Mouse (Mus musculus) heart, postnatal 25 days (tissue): ENCODE measurements around the gene Spcs3. TPM values are rescaled to one million over a fixed set of nuclear protein-coding genes. Genes with fewer than 3 reads are reported as not detected.
"Not testable (repeated sequence)": the region's sequence is repeated elsewhere in the genome, so short reads cannot be mapped to it uniquely, and the experiment has no call there.

Source experiments
- DNase-seq: peaks from one replicate; pipeline ENCODE4 v3.0.0; 2022; ENCODE audit warnings: low spot score
- intact Hi-C: fragments of 180-260 bp; cut with DNase I; formaldehyde crosslinking; loops from one replicate; pipeline ENCODE4 v1.15.1; 2025
- total RNA-seq, 2 experiments: library from RNA; stranded (reverse); gene quantifications; 2 replicates each; pipeline ENCODE4 v1.2.3; 2021

Spcs3 gene
- total RNA-seq = 10 to 100 TPM; 40.4 to 42.0 TPM

- intact Hi-C loops = no loop called here
- DNase-seq = peak; percentile 92
These were observed at the start of gene Spcs3, which contains the start of gene Asb5 for GRCm38 (mm10) chr8:54529382-54530296. Gene Spcs3, minus strand, starts transcription at chr8:54529998. Gene Asb5, plus strand, starts transcription at chr8:54529580.

- DNase-seq = no peak
- intact Hi-C loops = loop anchor here (2.0 kb wide), 1 partner anchor 38 kb away; no protein-coding TSS in a partner anchor
These were observed 41.1 kb upstream of the Spcs3 start for GRCm38 (mm10) chr8:54570618-54571609.

GRCm38 (mm10) chr8:54567168-54567567 lies 37.4 kb upstream of the Spcs3 start:
- DNase-seq = no peak
- intact Hi-C loops = no loop called here

- no peak for DNase-seq
- intact Hi-C loops = no loop called here
These were observed 35.9 kb upstream of the Spcs3 start for GRCm38 (mm10) chr8:54565603-54566260.

- intact Hi-C loops = no loop called here
These were observed 35.4 kb upstream of the Spcs3 start for GRCm38 (mm10) chr8:54565181-54565580.

GRCm38 (mm10) chr8:54562137-54562536 lies 32.3 kb upstream of the Spcs3 start:
- intact Hi-C loops = no loop called here
- no peak for DNase-seq

More at GRCm38 (mm10) chr8:54565181-54565580, 35.4 kb upstream of the Spcs3 start:
- no peak for DNase-seq

- DNase-seq = no peak
- intact Hi-C loops = no loop called here
These were observed 25.1 kb upstream of the Spcs3 start for GRCm38 (mm10) chr8:54554921-54555320.

GRCm38 (mm10) chr8:54550026-54550574 lies 20.3 kb upstream of the Spcs3 start:
- no peak for DNase-seq
- intact Hi-C loops = no loop called here

GRCm38 (mm10) chr8:54548383-54548782 lies 18.6 kb upstream of the Spcs3 start:
- no peak for DNase-seq
- intact Hi-C loops = no loop called here

- DNase-seq = no peak
- intact Hi-C loops = no loop called here
These were observed 11.5 kb upstream of the Spcs3 start for GRCm38 (mm10) chr8:54541331-54541730.

- intact Hi-C loops = loop anchor here (2.0 kb wide), 1 partner anchor 124 kb away; no protein-coding TSS in a partner anchor
- DNase-seq = no peak
These were observed 7.5 kb upstream of the Spcs3 start for GRCm38 (mm10) chr8:54537285-54537684.

- intact Hi-C loops = no loop called here
- no peak for DNase-seq
These were observed 5.4 kb upstream of the Spcs3 start for GRCm38 (mm10) chr8:54535172-54535571.

- no peak for DNase-seq
- intact Hi-C loops = no loop called here
These were observed 1.2 kb downstream of the Spcs3 start for GRCm38 (mm10) chr8:54528571-54528970.

GRCm38 (mm10) chr8:54526700-54527099 lies 3.1 kb downstream of the Spcs3 start:
- intact Hi-C loops = no loop called here
- DNase-seq = no peak

- no peak for DNase-seq
- intact Hi-C loops = no loop called here
These were observed 4.2 kb downstream of the Spcs3 start for GRCm38 (mm10) chr8:54525606-54526005.

GRCm38 (mm10) chr8:54520516-54520915 lies 9.3 kb downstream of the Spcs3 start:
- no peak for DNase-seq
- intact Hi-C loops = no loop called here

- DNase-seq = no peak
- intact Hi-C loops = no loop called here
These were observed 10.9 kb downstream of the Spcs3 start for GRCm38 (mm10) chr8:54518756-54519460.

- intact Hi-C loops, DNase-seq: not testable (repeated sequence)
These were observed 17.6 kb downstream of the Spcs3 start for GRCm38 (mm10) chr8:54512200-54512599.

GRCm38 (mm10) chr8:54511791-54512190 lies 18.0 kb downstream of the Spcs3 start:
- no peak for DNase-seq
- intact Hi-C loops = no loop called here
